Mouse (Mus musculus) midbrain, postnatal 0 days (tissue): ENCODE measurements around the gene Smg6. TPM values are rescaled to one million over a fixed set of nuclear protein-coding genes. Genes with fewer than 3 reads are reported as not detected.

ENCODE experiments used
- ATAC-seq: fragments of 200-750 bp; cut with Nextera tagmentation; 2 replicates; pipeline ENCODE4 v1.8.0; 2017; ENCODE audit warnings: moderate number of reproducible peaks, mild to moderate bottlenecking, moderate TSS enrichment, moderate library complexity; ENCODE audit not compliant: low FRiP score
- DNase-seq: peaks from one replicate; pipeline ENCODE4 v3.0.0-alpha.2; 2015; ENCODE audit warnings: low spot score
- H3K27ac ChIP-seq: fragments of 300-500 bp; sonication (generic); 2 replicates; pipeline ENCODE4 v1.5.1; 2014; ENCODE audit warnings: low read depth, mild to moderate bottlenecking, low read length, mixed read lengths
- H3K27me3 ChIP-seq: fragments of 300-500 bp; sonication (generic); 2 replicates; pipeline ENCODE4 v1.6.1; 2014; ENCODE audit warnings: low read length, control low read depth, mixed read lengths; ENCODE audit not compliant: insufficient read depth
- H3K36me3 ChIP-seq: fragments of 300-500 bp; sonication (generic); 2 replicates; pipeline ENCODE4 v1.6.1; 2014; ENCODE audit warnings: low read length, control low read depth, mixed read lengths; ENCODE audit not compliant: insufficient read depth
- H3K4me1 ChIP-seq: fragments of 300-500 bp; sonication (generic); 2 replicates; pipeline ENCODE4 v1.6.1; 2014; ENCODE audit warnings: mild to moderate bottlenecking, control low read depth, antibody characterized with exemption, low read length, mixed read lengths; ENCODE audit not compliant: insufficient read depth
- H3K4me2 ChIP-seq: fragments of 300-500 bp; sonication (generic); 2 replicates; pipeline ENCODE4 v1.6.1; 2014; ENCODE audit warnings: low read depth, mild to moderate bottlenecking, low read length, mixed read lengths; ENCODE audit not compliant: poor library complexity, severe bottlenecking
- H3K4me3 ChIP-seq: fragments of 300-500 bp; sonication (generic); 2 replicates; pipeline ENCODE4 v1.5.1; 2014; ENCODE audit warnings: low read depth, mild to moderate bottlenecking, low read length, moderate library complexity
- H3K9ac ChIP-seq: fragments of 300-500 bp; sonication (generic); replicated peaks from 2 replicates; pipeline ENCODE4 v1.6.1; 2014; ENCODE audit warnings: mild to moderate bottlenecking, low read length, moderate library complexity, mixed read lengths; ENCODE audit not compliant: poor library complexity, severe bottlenecking
- H3K9me3 ChIP-seq: fragments of 300-500 bp; sonication (generic); 2 replicates; pipeline ENCODE4 v1.6.1; 2016; ENCODE audit warnings: low read length, control low read depth
- CTCF ChIP-seq: IDR thresholded peaks from 2 replicates; pipeline ENCODE4 v1.5.1; 2016; ENCODE audit warnings: antibody characterized with exemption, mild to moderate bottlenecking
- WGBS: fragments of 180-500 bp; shearing (Covaris S2); extraction: QIAGEN DNeasy Blood & Tissue Kit; methylation state at CpG from one replicate; pipeline ENCODE4 v1.1.7; 2014; 5-methylcytosine and 5-hydroxymethylcytosine counted together
- polyA plus RNA-seq: library from polyadenylated mRNA; unstranded; fragments of >200 nt; fragmentation: Nextera tagmentation; extraction: Ambion mirVana; gene quantifications from 2 replicates; pipeline ENCODE4 v1.2.1, GENCODE M21; 2015
- total RNA-seq: library from RNA; depleted of rRNA; stranded (reverse); fragments of >200 nt; gene quantifications from 2 replicates; pipeline ENCODE4 v1.2.3, GENCODE M21; 2014

The Smg6 gene
- total and polyA plus RNA-seq, 2 experiments from 2014 or later = 11.9 to 27.7 TPM

GRCm38 (mm10) chr11:74924149-74924548 is 1.5 kb upstream of the Smg6 start:
- H3K9ac ChIP-seq = no peak overlapping the region
- peak; percentile 60 for TF ChIP-seq CTCF
- peaks cover 3% of the 10 kb centered on the region; the same call in 1 of the 2 replicates for H3K36me3 ChIP-seq
- peaks cover 7% of the 10 kb centered on the region; the same call in 1 of the 2 replicates for H3K4me1 ChIP-seq
- no peak for DNase-seq
- H3K27me3 ChIP-seq = no peaks in the 10 kb centered on the region
- H3K4me3 ChIP-seq = no peak overlapping the region
- H3K4me2 ChIP-seq = no peak overlapping the region
- no peaks in the 10 kb centered on the region for H3K9me3 ChIP-seq
- WGBS = 65% methylated on average over 4 of the region's 4 CpGs
- no peak for ATAC-seq
- H3K27ac ChIP-seq = no peak overlapping the region

- peak overlapping the region; percentile 94 for H3K27ac ChIP-seq
- no peaks in the 10 kb centered on the region for H3K9me3 ChIP-seq
- peak overlapping the region; percentile 96 for H3K9ac ChIP-seq
- H3K4me2 ChIP-seq = peak overlapping the region; percentile 68
- peaks cover 7% of the 10 kb centered on the region; the same call in 1 of the 2 replicates for H3K4me1 ChIP-seq
- no peaks in the 10 kb centered on the region for H3K27me3 ChIP-seq
- DNase-seq = peak; percentile 3
- TF ChIP-seq CTCF = no peak
- 0 out of 2 replicates have a peak, but pooled peaks have one; percentile 11 for ATAC-seq
- H3K4me3 ChIP-seq = peak overlapping the region; percentile 94
- H3K36me3 ChIP-seq = no peaks in the 10 kb centered on the region
- WGBS = 9% methylated on average over 11 of the region's 11 CpGs
These were observed 874 bp downstream of the Smg6 start for GRCm38 (mm10) chr11:74926388-74927005.

- DNase-seq (no peak), ATAC-seq (no peak)
- H3K27me3 ChIP-seq = no peaks in the 10 kb centered on the region
- no peak overlapping the region for H3K4me3 ChIP-seq
- no peaks in the 10 kb centered on the region for H3K36me3 ChIP-seq
- TF ChIP-seq CTCF = no peak
- WGBS = 91% methylated on average over 2 of the region's 2 CpGs
- H3K9ac ChIP-seq = no peak overlapping the region
- H3K4me2 ChIP-seq = no peak overlapping the region
- H3K27ac ChIP-seq = no peak overlapping the region
- peaks cover 7% of the 10 kb centered on the region; the same call in 1 of the 2 replicates for H3K4me1 ChIP-seq
- no peaks in the 10 kb centered on the region for H3K9me3 ChIP-seq
These were observed 1.7 kb downstream of the Smg6 start for GRCm38 (mm10) chr11:74927236-74927725.

- Histone ChIP-seq H3K27me3 (no peaks in the 10 kb centered on the region), H3K4me2 (no peak overlapping the region), H3K9ac (no peak overlapping the region), H3K4me1 (peaks cover 7% of the 10 kb centered on the region; the same call in 1 of the 2 replicates), H3K36me3 (peaks cover under 1% of the 10 kb centered on the region; the same call in 1 of the 2 replicates), H3K4me3 (no peak overlapping the region), H3K27ac (no peak overlapping the region), H3K9me3 (no peaks in the 10 kb centered on the region)
- TF ChIP-seq CTCF = no peak
- no peak for ATAC-seq
- no peak for DNase-seq
- WGBS = 96% methylated on average over 4 of the region's 4 CpGs
These were observed 3.5 kb downstream of the Smg6 start for GRCm38 (mm10) chr11:74929111-74929510.

- TF ChIP-seq CTCF = no peak
- Histone ChIP-seq H3K36me3 (peaks cover 10% of the 10 kb centered on the region), H3K4me2 (no peak overlapping the region), H3K27ac (no peak overlapping the region), H3K9me3 (no peaks in the 10 kb centered on the region), H3K9ac (no peak overlapping the region), H3K4me3 (no peak overlapping the region), H3K27me3 (no peaks in the 10 kb centered on the region), H3K4me1 (0 out of 2 replicates have a peak, but pooled peaks cover 3% of the 10 kb centered on the region)
- DNase-seq = no peak
- no peak for ATAC-seq
- 94% methylated on average over 7 of the region's 7 CpGs for WGBS
These were observed 4.8 kb downstream of the Smg6 start for GRCm38 (mm10) chr11:74930391-74930790.

- no peak for ATAC-seq
- Histone ChIP-seq H3K9me3 (no peaks in the 10 kb centered on the region), H3K4me3 (no peak overlapping the region), H3K4me2 (no peak overlapping the region), H3K4me1 (no peaks in the 10 kb centered on the region), H3K36me3 (peaks cover 13% of the 10 kb centered on the region), H3K27me3 (no peaks in the 10 kb centered on the region), H3K9ac (no peak overlapping the region), H3K27ac (no peak overlapping the region)
- DNase-seq = peak; percentile 73
- TF ChIP-seq CTCF = peak; percentile 88
- WGBS = 86% methylated on average over 3 of the region's 3 CpGs
These were observed 20.7 kb downstream of the Smg6 start for GRCm38 (mm10) chr11:74946348-74946747.
